Mouse (Mus musculus) forebrain, embryonic 10.5 days (tissue): ENCODE data around the gene Gm49320. TPM values are rescaled to one million over a fixed set of nuclear protein-coding genes. Genes with fewer than 3 reads are reported as not detected.
"Not testable (repeated sequence)": the region's sequence is repeated elsewhere in the genome, so short reads cannot be mapped to it uniquely, and the experiment has no call there.

Experiments used
- DNase-seq: peaks from one replicate; pipeline ENCODE4 v3.0.0-alpha.2; 2017; ENCODE audit warnings: low spot score; ENCODE audit errors: extremely low spot score
- H3K27ac ChIP-seq: fragments of 300-500 bp; sonication (generic); 2 replicates; pipeline ENCODE4 v1.5.1; 2016; ENCODE audit warnings: mild to moderate bottlenecking
- H3K27me3 ChIP-seq: fragments of 300-500 bp; sonication (generic); 2 replicates; pipeline ENCODE4 v1.6.1; 2016; ENCODE audit warnings: mild to moderate bottlenecking; ENCODE audit not compliant: poor library complexity, severe bottlenecking
- H3K36me3 ChIP-seq: fragments of 300-500 bp; sonication (generic); replicated peaks from 2 replicates; pipeline ENCODE4 v1.6.1; 2016; ENCODE audit warnings: mild to moderate bottlenecking, moderate library complexity
- H3K4me1 ChIP-seq: fragments of 300-500 bp; sonication (generic); 2 replicates; pipeline ENCODE4 v1.6.1; 2016
- H3K4me3 ChIP-seq: fragments of 300-500 bp; sonication (generic); 2 replicates; pipeline ENCODE4 v1.5.1; 2016; ENCODE audit warnings: mild to moderate bottlenecking, moderate library complexity
- H3K9me3 ChIP-seq: fragments of 300-500 bp; sonication (generic); 2 replicates; pipeline ENCODE4 v1.6.1; 2016; ENCODE audit warnings: mild to moderate bottlenecking, moderate library complexity
- WGBS: fragments of 180-500 bp; shearing (Covaris S2); methylation state at CpG from one replicate; pipeline ENCODE4 v1.1.7; 2016; 5-methylcytosine and 5-hydroxymethylcytosine counted together
- polyA plus RNA-seq: library from polyadenylated mRNA; unstranded; fragments of >200 nt; fragmentation: Nextera tagmentation; extraction: Ambion mirVana; gene quantifications from 2 replicates; pipeline ENCODE4 v1.2.1, GENCODE M21; 2016

The Gm49320 gene
- polyA plus RNA-seq, 1 experiment from 2014 or later = 0.81 TPM

- Histone ChIP-seq H3K4me1 (peaks cover 59% of the 10 kb centered on the region), H3K36me3 (peaks cover 50% of the 10 kb centered on the region)
- DNase-seq, H3K27me3 ChIP-seq, H3K4me3 ChIP-seq, H3K27ac ChIP-seq, H3K9me3 ChIP-seq: not testable (repeated sequence)
- WGBS = 86% methylated on average over 7 of the region's 7 CpGs
These were observed 16.8 kb downstream of the Gm49320 start for GRCm38 (mm10) chr8:4255471-4255870.

- H3K4me1 ChIP-seq = peaks cover 55% of the 10 kb centered on the region
- no peak overlapping the region for H3K27ac ChIP-seq
- no peak for DNase-seq
- 77% methylated on average over 4 of the region's 4 CpGs for WGBS
- H3K27me3 ChIP-seq = no peaks in the 10 kb centered on the region
- peaks cover 64% of the 10 kb centered on the region for H3K36me3 ChIP-seq
- H3K9me3 ChIP-seq = no peaks in the 10 kb centered on the region
- H3K4me3 ChIP-seq = 0 out of 2 replicates have a peak overlapping the region, but pooled peaks have one; percentile 93
These were observed 18.2 kb downstream of the Gm49320 start for GRCm38 (mm10) chr8:4256911-4257310.

GRCm38 (mm10) chr8:4257350-4257749 is 18.7 kb downstream of the Gm49320 start:
- Histone ChIP-seq H3K4me1 (peaks cover 51% of the 10 kb centered on the region), H3K9me3 (no peaks in the 10 kb centered on the region), H3K27ac (peak overlapping the region; percentile 98), H3K27me3 (no peaks in the 10 kb centered on the region), H3K36me3 (peaks cover 69% of the 10 kb centered on the region), H3K4me3 (peak overlapping the region; percentile 93)
- DNase-seq = no peak
- WGBS = 87% methylated on average over 4 of the region's 4 CpGs

GRCm38 (mm10) chr8:4258233-4258632 is 19.6 kb downstream of the Gm49320 start:
- Histone ChIP-seq H3K36me3 (peaks cover 77% of the 10 kb centered on the region), H3K9me3 (no peaks in the 10 kb centered on the region), H3K27me3 (no peaks in the 10 kb centered on the region), H3K4me1 (peaks cover 48% of the 10 kb centered on the region), H3K27ac (peak overlapping the region; percentile 98), H3K4me3 (peak overlapping the region; percentile 93)
- WGBS = 2% methylated on average over 35 of the region's 35 CpGs
- DNase-seq = peak; percentile 90

- peaks cover 82% of the 10 kb centered on the region for H3K36me3 ChIP-seq
- no peak for DNase-seq
- WGBS = under 1% methylated on average over 32 of the region's 32 CpGs
These were observed 20.0 kb downstream of the Gm49320 start for GRCm38 (mm10) chr8:4258678-4259077.

GRCm38 (mm10) chr8:4259125-4259804 is 20.6 kb downstream of the Gm49320 start, which contains the start of gene Ctxn1:
TSS of gene Ctxn1 (minus strand) at chr8:4259274.
- H3K36me3 ChIP-seq = peaks cover 86% of the 10 kb centered on the region
- peak; percentile 96 for DNase-seq
- H3K27me3 ChIP-seq = no peaks in the 10 kb centered on the region
- no peaks in the 10 kb centered on the region for H3K9me3 ChIP-seq
- WGBS = 6% methylated on average over 30 of the region's 33 CpGs
- peak within 1 kb of the TSS; percentile 98 for H3K27ac ChIP-seq
- H3K4me3 ChIP-seq = peak within 1 kb of the TSS; percentile 93
- H3K4me1 ChIP-seq = peaks cover 39% of the 10 kb centered on the region

More at GRCm38 (mm10) chr8:4258678-4259077, 20.0 kb downstream of the Gm49320 start:
- Histone ChIP-seq H3K27ac (peak overlapping the region; percentile 98), H3K27me3 (no peaks in the 10 kb centered on the region), H3K9me3 (no peaks in the 10 kb centered on the region), H3K4me3 (peak overlapping the region; percentile 93), H3K4me1 (peaks cover 45% of the 10 kb centered on the region)

- DNase-seq = no peak
These were observed 21.1 kb downstream of the Gm49320 start for GRCm38 (mm10) chr8:4259805-4260170.

GRCm38 (mm10) chr8:4263105-4263791 is 24.6 kb downstream of the Gm49320 start:
- DNase-seq = no peak

More at GRCm38 (mm10) chr8:4259805-4260170, 21.1 kb downstream of the Gm49320 start:
- no peaks in the 10 kb centered on the region for H3K9me3 ChIP-seq
- no peaks in the 10 kb centered on the region for H3K27me3 ChIP-seq
- H3K27ac ChIP-seq = peak overlapping the region; percentile 98
- peaks cover 36% of the 10 kb centered on the region for H3K4me1 ChIP-seq
- H3K36me3 ChIP-seq = peaks cover 86% of the 10 kb centered on the region
- WGBS = 91% methylated on average over 4 of the region's 4 CpGs
- peak overlapping the region; percentile 93 for H3K4me3 ChIP-seq

GRCm38 (mm10) chr8:4265160-4265914 is 26.7 kb downstream of the Gm49320 start:
- no peak overlapping the region for H3K27ac ChIP-seq
- 94% methylated on average over 15 of the region's 15 CpGs for WGBS
- DNase-seq = no peak
- no peaks in the 10 kb centered on the region for H3K9me3 ChIP-seq
- no peak overlapping the region for H3K4me3 ChIP-seq
- H3K27me3 ChIP-seq = no peaks in the 10 kb centered on the region
- H3K36me3 ChIP-seq = peaks cover 100% of the 10 kb centered on the region
- no peaks in the 10 kb centered on the region for H3K4me1 ChIP-seq

More at GRCm38 (mm10) chr8:4263105-4263791, 24.6 kb downstream of the Gm49320 start:
- H3K9me3 ChIP-seq = no peaks in the 10 kb centered on the region
- H3K4me3 ChIP-seq = no peak overlapping the region
- peaks cover 89% of the 10 kb centered on the region for H3K36me3 ChIP-seq
- peaks cover 18% of the 10 kb centered on the region for H3K4me1 ChIP-seq
- 90% methylated on average over 8 of the region's 8 CpGs for WGBS
- H3K27me3 ChIP-seq = no peaks in the 10 kb centered on the region
- H3K27ac ChIP-seq = no peak overlapping the region

- H3K4me3 ChIP-seq = no peak overlapping the region
- DNase-seq = no peak
- no peaks in the 10 kb centered on the region for H3K9me3 ChIP-seq
- WGBS = 82% methylated on average over 15 of the region's 15 CpGs
- peaks cover 99% of the 10 kb centered on the region for H3K36me3 ChIP-seq
- no peaks in the 10 kb centered on the region for H3K4me1 ChIP-seq
- no peak overlapping the region for H3K27ac ChIP-seq
- no peaks in the 10 kb centered on the region for H3K27me3 ChIP-seq
These were observed 29.0 kb downstream of the Gm49320 start for GRCm38 (mm10) chr8:4267627-4268026.

GRCm38 (mm10) chr8:4269609-4270008 is 30.9 kb downstream of the Gm49320 start:
- Histone ChIP-seq H3K27me3 (no peaks in the 10 kb centered on the region), H3K36me3 (peaks cover 97% of the 10 kb centered on the region), H3K4me3 (no peak overlapping the region), H3K9me3 (no peaks in the 10 kb centered on the region), H3K27ac (no peak overlapping the region), H3K4me1 (peaks cover 5% of the 10 kb centered on the region)
- WGBS = 93% methylated on average over 6 of the region's 6 CpGs
- DNase-seq = no peak

GRCm38 (mm10) chr8:4275275-4276110 is 36.8 kb downstream of the Gm49320 start, which contains the start of gene Timm44:
TSS of gene Timm44 (minus strand) at chr8:4275913.
- H3K27me3 ChIP-seq = no peaks in the 10 kb centered on the region
- under 1% methylated on average over 39 of the region's 39 CpGs for WGBS

More at GRCm38 (mm10) chr8:4275275-4276110, 36.8 kb downstream of the Gm49320 start, which contains the start of gene Timm44:
- peak; percentile 93 for DNase-seq
- Histone ChIP-seq H3K4me1 (peaks cover 16% of the 10 kb centered on the region), H3K36me3 (peaks cover 38% of the 10 kb centered on the region), H3K27ac (peak within 1 kb of the TSS; percentile 93), H3K9me3 (no peaks in the 10 kb centered on the region), H3K4me3 (peak within 1 kb of the TSS; percentile 87)
